Mouse (Mus musculus) adrenal gland, postnatal 25 days (tissue): Measurements from ENCODE around the gene Cacna1b. TPM values are rescaled to one million over a fixed set of nuclear protein-coding genes. Genes with fewer than 3 reads are reported as not detected.

Experiments used
- DNase-seq: peaks from one replicate; pipeline ENCODE4 v3.0.0; 2021; ENCODE audit warnings: mixed read lengths
- total RNA-seq: library from RNA; stranded (reverse); gene quantifications from 2 replicates; pipeline ENCODE4 v1.2.3, GENCODE M21; 2021

Gene Cacna1b
- total RNA-seq, 1 experiment from 2014 or later = 3.0 TPM

DNA sequence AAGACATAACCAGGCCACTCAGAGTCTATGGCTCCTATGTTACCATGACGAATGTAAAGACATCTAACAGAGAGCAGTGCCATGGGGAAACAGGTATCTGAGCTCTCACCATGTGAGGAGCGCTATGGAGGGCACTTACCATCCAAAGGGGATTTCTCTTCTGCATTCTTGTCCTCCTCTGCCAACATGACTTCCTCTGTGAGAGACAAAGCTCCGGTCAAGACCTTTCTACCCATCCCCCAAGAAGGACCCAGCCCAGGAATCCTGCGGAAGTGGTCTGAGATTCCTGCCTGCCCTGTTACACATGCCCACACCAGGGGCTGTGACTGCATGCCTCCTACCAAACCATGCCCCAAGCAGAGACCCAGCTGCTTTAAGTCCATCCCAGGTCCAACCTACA, 44.0 kb downstream of the Cacna1b start:
- DNase-seq = no peak

DNA sequence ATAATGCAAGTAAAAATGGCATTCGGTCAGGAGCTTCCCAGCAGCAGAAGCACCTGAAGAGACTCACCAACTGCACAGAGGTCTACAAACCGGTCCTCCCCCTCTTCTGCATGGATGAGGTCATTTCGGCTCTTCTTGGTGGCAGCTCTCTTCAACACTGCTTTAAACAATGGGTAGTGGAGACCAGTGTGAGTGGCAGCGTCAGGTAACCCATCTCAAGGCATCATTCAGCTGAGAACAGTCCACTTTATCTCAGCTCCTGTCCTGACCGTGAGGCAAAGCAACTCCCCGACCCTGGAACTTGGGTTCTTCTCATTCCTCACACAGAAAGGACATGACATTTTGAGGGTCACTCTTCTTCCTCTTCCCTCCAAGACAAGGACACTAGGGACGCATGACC, 45.0 kb downstream of the Cacna1b start:
- no peak for DNase-seq

DNA sequence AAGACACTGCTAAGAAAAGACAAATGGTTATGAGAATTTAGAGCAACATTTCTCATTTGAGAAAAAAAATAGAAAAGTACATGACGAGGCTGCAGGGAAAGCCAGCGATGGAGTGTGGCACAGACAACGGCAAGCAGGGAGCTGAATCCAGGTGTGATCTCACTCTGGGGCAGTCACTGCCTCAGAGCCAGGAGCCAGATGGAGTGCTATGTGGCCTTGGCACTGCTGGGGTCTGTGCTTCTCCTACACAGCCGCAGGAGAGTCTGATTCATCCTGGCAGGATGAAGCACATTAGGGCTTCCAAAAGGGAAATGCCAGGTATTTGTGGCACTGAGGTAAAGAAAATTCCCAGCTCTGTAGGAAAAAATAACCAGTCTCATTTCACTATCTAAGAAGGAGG, 45.5 kb downstream of the Cacna1b start:
- DNase-seq = no peak

DNA sequence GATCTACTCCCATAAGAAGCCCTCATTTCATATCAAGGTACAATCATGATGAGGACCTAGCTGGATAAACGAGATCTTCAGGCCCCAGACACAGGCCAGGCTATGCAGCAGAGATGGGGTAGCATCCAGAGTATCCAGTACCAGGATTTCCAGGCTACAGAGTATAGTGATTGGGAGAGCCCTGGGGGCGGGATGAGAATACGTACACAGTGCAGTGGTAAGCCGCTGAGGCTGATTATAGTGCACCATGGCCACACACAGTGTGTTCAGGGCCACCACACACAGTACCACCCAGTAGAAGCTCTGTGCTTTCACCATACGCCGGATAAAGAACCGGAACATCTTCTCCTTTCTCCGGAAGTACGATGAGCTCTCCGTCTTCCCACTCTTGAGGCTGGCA, 57.0 kb downstream of the Cacna1b start:
- DNase-seq = no peak

DNA sequence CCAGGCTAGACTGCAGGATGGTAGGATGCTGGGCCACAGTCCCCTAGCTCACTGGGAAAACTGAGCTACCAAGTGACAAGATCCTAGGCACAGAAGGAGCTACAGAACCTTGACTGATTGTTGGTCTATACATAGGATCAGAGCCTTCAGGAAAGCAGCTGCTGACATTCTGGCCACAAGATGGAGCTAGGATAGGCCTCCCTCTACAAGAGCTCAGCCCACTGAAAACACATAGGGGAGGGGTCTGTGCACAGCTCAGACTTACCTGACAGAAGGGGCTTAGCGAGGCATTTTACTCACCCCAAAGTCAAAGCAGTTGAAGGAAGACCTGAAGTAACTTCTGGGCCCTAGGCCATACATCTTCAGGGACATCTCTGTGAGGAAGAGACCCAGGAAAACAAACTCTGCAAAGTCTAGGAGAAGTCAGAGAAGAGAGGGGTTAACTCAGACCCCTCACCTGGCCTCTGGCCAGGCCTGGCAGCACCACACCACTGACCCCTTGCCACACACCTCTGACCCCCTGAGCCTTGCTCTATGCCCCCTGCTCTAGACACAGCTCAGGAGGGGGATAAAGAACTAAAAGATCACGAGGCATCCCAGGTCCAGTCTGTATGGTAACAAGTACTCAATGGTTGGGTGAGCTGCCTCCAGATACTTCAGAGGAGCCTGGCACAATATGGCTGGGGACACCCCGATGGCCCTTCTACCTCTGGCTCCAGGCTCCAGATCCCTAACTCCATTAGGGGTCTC, 60.6 kb downstream of the Cacna1b start:
- no peak for DNase-seq

DNA sequence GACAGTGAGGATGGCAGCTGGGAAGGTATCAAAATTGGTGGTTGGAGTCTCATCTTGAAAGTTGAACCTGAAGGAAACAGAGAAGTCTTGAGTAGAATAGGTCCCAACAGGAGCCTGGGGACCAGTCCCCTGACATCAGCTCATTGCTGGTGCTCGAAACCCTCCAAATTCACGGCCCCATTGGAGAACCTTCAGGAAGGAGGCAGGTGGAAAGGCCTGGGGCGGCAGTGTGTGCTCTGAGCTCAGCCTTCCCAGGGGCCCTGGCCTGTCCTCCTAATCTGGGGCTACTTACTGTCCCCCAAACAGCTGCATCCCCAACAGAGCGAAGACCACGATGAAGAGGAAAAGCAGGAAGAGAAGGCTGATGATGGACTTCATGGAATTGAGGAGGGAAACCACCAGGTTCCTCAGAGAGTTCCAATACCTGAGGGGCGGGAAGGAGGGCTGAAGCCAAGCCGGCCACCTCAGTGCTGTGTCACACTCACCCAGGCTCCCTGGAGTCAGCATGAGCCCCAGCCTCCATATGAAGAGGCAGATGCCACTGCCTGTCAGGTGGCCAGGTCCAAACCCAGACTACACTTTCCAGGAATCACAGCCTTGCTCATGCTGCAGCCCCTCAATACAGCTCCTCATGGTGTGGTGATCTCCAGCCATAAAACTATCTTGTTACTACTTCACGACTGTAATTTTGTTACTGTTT, 65.5 kb downstream of the Cacna1b start:
- DNase-seq = no peak

DNA sequence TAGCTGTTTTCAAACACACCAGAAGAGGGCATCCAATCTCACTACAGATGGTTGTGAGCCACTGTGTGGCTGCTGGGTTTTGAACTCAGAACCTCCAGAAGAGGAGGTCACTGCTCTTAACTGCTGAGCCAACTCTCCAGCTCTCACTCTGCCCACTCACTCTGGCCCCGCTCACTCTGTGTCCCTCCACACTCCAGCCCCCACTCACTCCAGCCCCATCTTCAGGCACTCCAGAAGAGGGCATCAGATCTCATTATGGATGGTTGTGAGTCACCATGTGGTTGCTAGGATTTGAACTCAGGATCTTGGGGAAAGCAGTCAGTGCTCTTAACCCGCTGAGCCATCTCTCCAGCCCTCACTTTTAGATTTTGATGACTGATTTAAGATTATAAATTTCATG, 70.6 kb downstream of the Cacna1b start:
- no peak for DNase-seq

DNA sequence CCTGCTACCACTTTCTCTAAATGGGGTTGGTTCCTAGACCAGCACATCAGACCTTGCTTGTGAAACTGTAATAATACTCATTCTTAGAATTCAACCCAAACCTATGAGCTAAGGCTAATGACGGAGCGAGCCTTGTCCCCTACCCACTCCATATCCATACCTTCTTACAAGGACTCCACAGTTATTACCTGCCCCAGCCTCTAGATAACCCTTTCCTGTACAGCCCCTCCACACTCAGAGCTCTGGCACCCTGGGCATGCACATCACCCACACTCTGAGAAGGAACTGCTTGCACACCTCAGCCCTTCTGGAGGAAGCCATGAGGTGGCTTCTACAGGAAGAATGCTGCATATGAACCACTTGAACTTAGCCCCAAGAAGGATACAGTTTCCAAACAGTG, 72.6 kb downstream of the Cacna1b start:
- no peak for DNase-seq

DNA sequence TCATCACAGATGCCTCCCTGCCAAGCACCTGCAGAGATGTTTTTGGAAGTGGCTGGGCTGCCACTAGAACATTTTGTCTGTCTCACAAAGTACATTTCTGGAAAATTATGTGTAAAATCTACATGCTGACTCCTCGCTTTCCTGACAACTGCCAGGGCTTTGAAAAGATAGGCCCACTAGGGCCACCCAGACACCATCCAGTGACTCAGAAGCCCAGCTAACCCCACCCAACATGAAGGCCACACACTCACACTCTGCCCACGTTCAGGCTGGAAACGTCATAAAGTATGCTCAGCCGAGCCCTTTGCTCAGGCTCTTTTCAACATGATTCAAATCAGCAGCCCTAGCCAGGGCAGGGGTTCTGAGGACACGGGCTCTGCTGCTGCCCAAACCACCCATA, 77.6 kb downstream of the Cacna1b start:
- DNase-seq = no peak

DNA sequence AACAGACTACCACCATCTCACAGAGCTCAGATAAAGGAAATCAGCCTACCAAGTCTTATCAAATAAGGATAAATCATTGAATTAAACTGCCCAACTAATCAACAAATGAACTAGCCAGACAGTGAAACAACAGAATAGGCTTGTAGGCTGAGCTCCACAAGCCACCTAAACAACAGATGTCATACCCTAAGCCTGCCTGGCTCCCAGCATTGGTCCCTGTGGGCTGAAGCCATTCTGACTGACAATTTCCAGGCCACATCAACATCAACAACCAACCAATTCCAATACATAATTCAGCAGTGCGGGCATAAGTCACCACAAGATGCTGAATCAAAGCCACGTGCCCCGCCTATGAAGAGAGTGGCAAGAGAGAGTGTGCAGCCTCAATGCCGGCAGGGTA, 78.2 kb downstream of the Cacna1b start:
- DNase-seq = no peak

DNA sequence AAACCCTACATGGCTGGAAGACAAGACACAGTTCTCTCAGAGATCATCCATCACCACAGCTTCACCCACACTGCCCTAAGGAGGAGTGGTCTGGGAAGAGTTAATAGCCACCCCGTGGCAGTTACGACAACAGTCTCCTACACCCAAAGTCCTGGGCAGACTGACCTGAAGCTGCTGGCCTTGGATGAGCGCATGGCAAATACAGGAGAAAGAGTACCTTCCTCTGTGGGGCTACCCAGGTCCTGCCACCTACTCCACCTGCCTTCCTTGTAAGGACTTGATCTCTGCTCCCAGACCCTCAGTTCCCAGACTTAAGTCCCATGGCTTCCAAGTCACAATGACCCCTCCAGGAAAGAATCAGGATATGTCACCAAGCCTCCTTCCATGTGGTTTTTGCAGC, 79.7 kb downstream of the Cacna1b start:
- no peak for DNase-seq

DNA sequence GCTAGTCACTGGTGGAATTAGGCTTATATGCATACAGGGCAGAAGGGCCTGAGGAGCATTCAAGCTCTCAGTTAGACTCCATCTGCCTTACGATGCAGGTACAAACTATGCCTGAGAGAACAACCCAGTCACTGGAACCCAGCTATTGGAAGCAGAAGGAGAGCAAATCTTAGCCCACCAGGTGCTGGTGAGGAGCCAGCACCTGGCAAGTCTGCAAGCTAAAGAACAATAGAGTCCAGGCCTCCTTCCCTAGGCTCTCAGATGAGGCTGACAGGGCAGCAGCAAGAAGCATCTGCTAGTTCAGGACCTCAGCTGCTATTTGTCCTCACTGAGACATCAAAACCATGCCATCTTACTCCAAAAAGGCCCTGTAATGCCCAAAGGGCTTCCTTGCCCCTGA, 82.2 kb downstream of the Cacna1b start:
- DNase-seq = no peak

DNA sequence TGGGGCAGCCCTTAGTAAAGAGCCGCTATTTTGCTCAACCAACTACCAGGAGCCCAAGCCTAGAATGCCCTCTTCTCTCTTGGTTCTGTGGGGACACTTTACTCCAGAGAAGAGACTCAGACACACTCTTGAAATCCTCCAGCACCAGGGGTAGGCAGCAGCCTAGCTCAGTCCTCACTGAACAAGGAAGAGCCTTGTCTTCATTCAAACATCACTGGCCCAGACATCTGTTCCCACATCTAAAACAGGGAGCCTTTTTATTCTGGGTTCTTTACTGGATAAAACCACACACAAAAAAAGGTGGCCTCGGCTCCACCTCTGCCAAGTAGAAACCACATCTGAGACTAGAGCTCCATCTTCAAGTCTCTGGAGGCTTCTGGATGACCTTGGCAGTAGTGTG, 82.8 kb downstream of the Cacna1b start:
- no peak for DNase-seq

DNA sequence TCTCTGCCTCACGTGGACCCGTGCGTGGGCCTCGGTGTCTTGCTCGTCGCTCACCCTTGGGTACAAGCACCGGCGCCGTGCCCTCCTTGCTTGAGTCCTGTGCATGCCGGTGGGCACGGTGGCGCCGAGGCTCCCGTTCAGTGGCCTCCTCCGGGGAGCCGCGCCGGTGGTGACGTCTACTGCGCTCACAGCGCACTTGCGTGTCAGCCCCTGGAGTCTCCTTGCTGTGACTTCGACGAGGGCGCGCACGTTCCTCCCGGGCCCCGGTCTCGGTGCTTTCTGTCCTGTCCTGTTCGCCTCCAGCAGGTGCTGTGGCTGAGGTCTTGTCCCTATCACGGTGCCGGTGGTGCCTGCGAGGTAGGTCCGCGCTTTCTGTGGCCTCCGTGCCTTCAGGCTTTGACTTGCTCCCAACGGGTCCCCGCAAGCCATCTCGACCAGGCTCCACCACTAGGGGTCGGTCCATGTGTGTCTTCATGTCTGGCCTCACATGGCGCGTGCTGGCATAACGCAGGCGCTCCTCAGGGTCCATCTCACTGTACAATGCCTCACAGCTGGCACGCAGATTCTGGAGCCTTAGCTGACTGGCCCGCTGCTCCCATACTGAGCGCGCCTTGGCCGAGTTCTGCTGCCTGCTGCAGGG, 83.8 kb downstream of the Cacna1b start:
- DNase-seq = peak; percentile 25

DNA sequence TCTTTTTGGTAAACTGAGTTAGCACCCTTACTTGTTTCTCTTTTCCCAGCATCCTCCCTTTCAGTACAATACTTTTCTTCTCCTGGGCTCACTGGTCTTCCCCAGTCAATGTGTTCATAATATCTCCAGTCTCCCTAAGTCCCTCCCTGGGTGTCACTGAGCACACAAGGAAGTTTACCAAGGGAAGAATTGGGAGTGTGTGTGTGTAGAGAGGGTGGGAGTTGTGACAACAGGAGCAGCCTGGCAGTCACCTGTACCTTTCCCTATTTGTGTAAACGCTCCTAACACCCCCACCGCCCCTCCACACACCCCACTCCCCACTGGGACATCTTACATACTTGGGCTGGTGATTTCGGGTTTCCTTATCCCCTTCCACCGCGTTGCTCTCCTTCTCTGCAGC, 84.4 kb downstream of the Cacna1b start:
- DNase-seq = no peak

DNA sequence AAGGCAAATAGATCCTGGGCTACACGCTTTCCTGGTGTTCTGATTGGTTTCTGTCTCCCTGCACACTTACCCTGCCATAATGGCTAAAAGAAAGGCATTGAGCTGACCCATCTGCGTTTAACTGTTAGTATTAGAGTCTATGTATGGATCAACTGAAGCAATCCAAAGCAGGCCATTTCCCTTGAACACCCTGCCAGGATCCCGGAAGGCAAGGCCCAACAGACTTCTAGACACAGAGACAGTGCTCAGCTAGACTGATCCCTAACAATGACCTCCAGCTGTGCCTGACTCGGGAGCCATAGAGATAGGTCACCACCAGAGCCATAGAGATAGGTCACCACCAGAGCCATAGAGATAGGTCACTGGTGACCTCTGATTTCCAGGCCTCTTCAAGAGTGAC, 84.8 kb downstream of the Cacna1b start:
- DNase-seq = no peak

DNA sequence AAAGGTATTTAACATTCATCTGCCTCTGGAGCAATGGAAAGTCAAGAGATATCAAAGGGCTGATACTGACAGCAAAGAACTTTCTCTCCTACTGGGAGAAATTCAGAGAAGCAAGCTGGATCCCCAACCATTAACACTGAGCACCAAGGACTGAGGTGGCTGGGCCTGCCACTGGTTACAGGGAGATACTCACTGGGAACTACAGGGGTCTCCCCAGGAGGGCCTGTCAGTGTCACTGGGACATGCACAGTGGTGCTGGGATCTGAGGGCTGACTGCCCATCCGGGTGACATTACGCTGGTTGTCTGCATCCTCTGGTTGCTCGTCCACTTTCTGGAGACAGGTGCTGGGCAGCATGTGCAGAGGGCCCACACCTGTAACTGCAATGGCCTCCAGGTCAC, 85.3 kb downstream of the Cacna1b start:
- no peak for DNase-seq

DNA sequence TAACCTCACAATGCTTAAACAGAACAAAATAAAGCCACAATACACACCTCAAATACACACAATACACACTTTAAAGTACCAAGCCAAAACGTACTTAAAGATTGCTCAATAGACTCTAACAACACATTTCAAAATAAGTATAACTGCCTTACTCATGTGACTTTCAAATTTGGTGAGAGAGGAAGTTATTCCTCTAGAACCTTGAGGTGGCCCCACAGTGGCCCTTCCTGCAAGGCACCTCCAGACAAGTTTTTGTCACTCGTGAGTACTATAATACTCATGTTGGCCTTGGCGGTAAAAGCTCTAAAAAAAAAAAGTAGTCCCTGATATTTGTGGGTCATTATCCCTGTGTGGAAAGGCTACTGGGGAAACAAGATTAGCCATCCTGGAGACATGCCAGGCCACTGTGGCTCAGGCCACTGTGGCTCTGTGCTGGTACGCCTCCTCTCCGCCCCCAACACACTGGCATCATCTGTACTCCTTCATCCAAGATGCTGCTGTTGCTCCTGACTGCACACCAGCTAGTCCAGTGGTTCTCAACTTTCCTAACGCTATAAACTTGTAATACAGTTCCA, 88.4 kb downstream of the Cacna1b start:
- no peak for DNase-seq

DNA sequence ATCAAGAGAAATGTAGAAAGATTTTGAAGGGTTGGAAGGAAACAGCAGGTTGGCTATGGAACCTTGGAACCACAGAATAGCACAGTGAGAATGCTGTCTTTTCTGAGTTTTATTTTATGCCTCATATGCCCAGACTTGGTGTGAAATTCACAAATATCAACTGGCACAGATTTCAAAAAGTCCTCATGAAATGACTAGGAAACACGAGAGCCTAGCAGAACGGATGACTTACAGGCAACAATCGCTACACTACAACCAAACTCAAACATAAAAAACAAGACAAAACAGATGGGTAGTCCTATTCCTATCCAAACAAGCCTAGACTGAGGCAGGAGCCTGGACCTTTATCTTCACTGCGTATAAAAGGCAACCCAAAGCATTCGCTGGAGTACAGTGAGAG, 94.4 kb downstream of the Cacna1b start:
- no peak for DNase-seq

DNA sequence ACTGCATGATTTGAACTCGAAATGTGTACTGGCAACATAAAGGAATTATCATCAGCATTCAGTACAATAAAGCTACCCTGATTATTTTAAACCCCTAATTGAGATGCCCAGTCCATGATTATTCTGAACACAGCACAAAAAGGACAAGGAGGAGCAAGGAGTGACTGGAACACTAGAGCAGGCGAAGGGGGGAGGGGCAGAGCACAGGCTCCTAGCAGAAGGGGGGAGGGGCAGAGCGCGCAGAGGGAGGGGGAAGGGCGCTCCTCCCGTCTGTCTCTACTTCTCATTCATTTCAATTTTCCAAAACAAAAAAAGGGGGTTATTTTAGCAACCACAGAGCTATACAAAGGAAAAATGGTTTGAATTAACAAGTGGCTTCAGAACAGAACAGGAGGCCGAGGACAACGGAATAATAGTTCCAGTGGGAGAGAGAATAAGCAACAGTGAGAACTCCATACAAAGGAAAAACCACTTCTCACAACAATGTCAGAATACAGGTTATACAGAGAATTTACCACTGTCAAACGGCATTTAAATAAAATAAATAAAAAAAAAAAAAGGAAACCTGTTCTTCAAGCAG, 98.2 kb downstream of the Cacna1b start:
- DNase-seq = peak; percentile 6

DNA sequence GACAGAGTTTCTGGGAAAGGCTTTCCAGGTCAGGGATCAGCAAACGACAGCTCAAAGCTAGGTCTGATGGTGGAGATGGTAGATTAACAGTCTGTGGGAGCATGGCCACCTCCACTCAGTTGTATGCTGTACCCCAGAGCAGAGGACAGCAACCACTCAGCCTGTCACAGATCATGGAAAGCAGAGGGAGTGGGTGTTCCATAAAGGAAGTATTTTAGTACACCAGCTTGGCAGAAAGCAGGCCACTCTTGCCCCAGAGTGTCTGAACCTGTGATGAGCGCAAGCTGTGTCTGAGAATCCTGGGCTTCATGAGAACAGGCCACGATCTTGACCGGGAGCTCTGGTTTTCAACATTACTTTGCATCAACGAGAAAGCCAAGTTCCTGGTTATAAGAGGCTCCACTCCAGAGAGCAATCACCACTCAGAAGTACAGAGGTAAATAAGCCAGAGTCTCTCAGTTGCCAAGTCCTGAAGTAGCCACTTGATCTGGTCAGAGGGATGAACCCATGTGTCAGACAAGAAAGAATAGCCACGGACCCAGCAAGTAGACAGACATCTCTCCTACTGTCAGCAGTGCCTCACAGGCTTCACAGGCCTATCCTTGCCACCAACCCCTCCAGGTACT, 103.7 kb downstream of the Cacna1b start:
- no peak for DNase-seq

DNA sequence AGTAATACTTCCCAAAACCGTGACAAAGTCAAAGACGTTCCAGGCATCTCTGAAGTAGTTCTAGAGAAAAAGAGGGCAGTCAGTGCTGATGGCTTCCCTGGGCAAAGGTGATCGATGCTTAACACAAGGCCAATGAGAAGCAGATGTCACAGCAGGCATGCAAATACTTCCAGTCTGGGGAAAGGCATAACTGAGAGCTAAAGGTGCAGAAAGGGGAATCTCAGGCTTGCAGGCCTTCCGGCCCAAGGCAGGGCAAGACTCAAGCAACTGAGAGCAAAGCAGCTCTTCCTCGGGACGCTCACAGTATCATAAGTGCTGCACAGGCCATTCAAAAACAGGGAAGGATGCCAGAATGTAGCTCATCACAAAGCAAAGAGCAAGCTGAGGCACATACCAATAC, 114.4 kb downstream of the Cacna1b start:
- no peak for DNase-seq
